Mouse (Mus musculus) C2C12 (cell line): ENCODE measurements around the gene Crtc1.

Experiments
- CTCF ChIP-seq: IDR thresholded peaks from one replicate; pipeline ENCODE4 v1.5.1; 2011; ENCODE audit not compliant: control insufficient read depth, insufficient read depth, insufficient read length
- FOSL1 ChIP-seq: IDR thresholded peaks from one replicate; pipeline ENCODE4 v1.8.0; 2011; ENCODE audit warnings: mild to moderate bottlenecking, low read length; ENCODE audit not compliant: poor library complexity, insufficient read depth, severe bottlenecking
- USF1 ChIP-seq: IDR thresholded peaks from one replicate; pipeline ENCODE4 v1.6.1; 2011; ENCODE audit warnings: low read depth, mild to moderate bottlenecking, control low read depth, moderate library complexity

DNA sequence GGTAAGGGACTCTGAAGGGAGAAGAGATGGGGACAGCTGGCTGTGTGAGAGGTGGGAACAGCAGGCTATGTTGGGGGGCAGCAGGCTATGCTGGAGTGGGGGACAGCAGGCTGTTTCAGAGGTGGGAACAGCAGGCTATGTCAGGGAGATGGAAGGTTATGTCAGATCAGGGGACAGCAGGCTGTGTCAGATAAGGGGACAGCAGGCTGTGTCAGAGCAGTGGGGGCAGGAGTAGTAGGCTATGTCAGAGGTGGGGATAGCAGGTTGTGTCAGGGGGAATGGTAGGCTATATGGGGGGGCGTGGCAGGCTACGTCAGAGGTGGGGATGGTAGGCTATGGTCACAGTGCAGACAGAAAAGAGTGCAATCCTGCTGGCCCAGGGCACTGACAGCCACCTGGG lies 16.7 kb downstream of the Crtc1 start:
- TF ChIP-seq CTCF (no peak), USF1 (no peak), FOSL1 (no peak)
